Mouse (Mus musculus): ENCODE results near the gene Pou2f1.

- TF ChIP-seq POLR2A (IDR thresholded peaks at IDR 0.05; ENCODE audit: low read depth, low read length), result no peak
- TF ChIP-seq CTCF (IDR thresholded peaks at IDR 0.05; ENCODE audit: borderline replicate concordance, insufficient read depth, low read length), result no peak
Measured at GRCm38 (mm10) chr1:165844466-165844951, 158.0 kb downstream of the Pou2f1 start.

Data from embryonic fibroblast, embryonic 13.5 days (primary cell).